Mouse (Mus musculus) urinary bladder, postnatal 4 days (tissue): ENCODE measurements at regions not wholly inside any gene's neighbourhood (a gene's known extent, or its start where the extent isn't known, plus 50 kb on each side); places are given as distances from the start of the nearest gene placed in this dataset.

Source experiments
- DNase-seq, 2 experiments: peaks; one replicate each; pipeline ENCODE4 v3.0.0; 2021 to 2022; ENCODE audit warnings: low spot score in 2 of 2

GRCm38 (mm10) chr15:95714408-95714807, 58.6 kb upstream of the Dbx2 start:
- no peak for DNase-seq

GRCm38 (mm10) chr15:95715941-95716340, 60.2 kb upstream of the Dbx2 start:
- no peak for DNase-seq

- DNase-seq, result no peak
These were observed 66.9 kb upstream of the Ano6 start for GRCm38 (mm10) chr15:95723699-95724098.

- peak; percentile 77 to 83 for DNase-seq
These were observed 64.8 kb upstream of the Ano6 start for GRCm38 (mm10) chr15:95725866-95726265.

- DNase-seq, result no peak
These were observed 64.1 kb upstream of the Ano6 start for GRCm38 (mm10) chr15:95726516-95726915.

GRCm38 (mm10) chr15:95735746-95736145, 54.9 kb upstream of the Ano6 start:
- no peak for DNase-seq
